Mouse (Mus musculus) limb, embryonic 12.5 days (tissue): ENCODE results near the gene Unk. TPM values are rescaled to one million over a fixed set of nuclear protein-coding genes. Genes with fewer than 3 reads are reported as not detected.

Source experiments
- ATAC-seq: fragments of 200-750 bp; cut with Nextera tagmentation; 2 replicates; pipeline ENCODE4 v1.8.0; 2017; ENCODE audit warnings: low read depth, moderate TSS enrichment; ENCODE audit not compliant: insufficient number of reproducible peaks, insufficient read depth, low FRiP score, low TSS enrichment
- H3K27ac ChIP-seq: fragments of 300-500 bp; sonication (generic); 2 replicates; pipeline ENCODE4 v1.5.1; 2016; ENCODE audit warnings: mild to moderate bottlenecking, moderate library complexity
- H3K27me3 ChIP-seq: fragments of 300-500 bp; sonication (generic); 2 replicates; pipeline ENCODE4 v1.6.1; 2016; ENCODE audit warnings: mild to moderate bottlenecking, moderate library complexity
- H3K36me3 ChIP-seq: fragments of 300-500 bp; sonication (generic); 2 replicates; pipeline ENCODE4 v1.6.1; 2016; ENCODE audit warnings: mild to moderate bottlenecking, moderate library complexity
- H3K4me1 ChIP-seq: fragments of 300-500 bp; sonication (generic); replicated peaks from 2 replicates; pipeline ENCODE4 v1.6.1; 2016
- H3K4me2 ChIP-seq: fragments of 300-500 bp; sonication (generic); 2 replicates; pipeline ENCODE4 v1.6.1; 2016; ENCODE audit warnings: mild to moderate bottlenecking, moderate library complexity
- H3K4me3 ChIP-seq: fragments of 300-500 bp; sonication (generic); replicated peaks from 2 replicates; pipeline ENCODE4 v1.5.1; 2016; ENCODE audit warnings: mild to moderate bottlenecking
- H3K9ac ChIP-seq: fragments of 300-500 bp; sonication (generic); replicated peaks from 2 replicates; pipeline ENCODE4 v1.6.1; 2016; ENCODE audit warnings: mild to moderate bottlenecking, moderate library complexity
- H3K9me3 ChIP-seq: fragments of 300-500 bp; sonication (generic); 2 replicates; pipeline ENCODE4 v1.6.1; 2016; ENCODE audit warnings: mild to moderate bottlenecking, moderate library complexity
- WGBS: fragments of 180-500 bp; shearing (Covaris S2); methylation state at CpG from one replicate; pipeline ENCODE4 v1.1.7; 2016; 5-methylcytosine and 5-hydroxymethylcytosine counted together
- polyA plus RNA-seq: library from polyadenylated mRNA; unstranded; fragments of >200 nt; fragmentation: Nextera tagmentation; extraction: Ambion mirVana; gene quantifications from 2 replicates; pipeline ENCODE4 v1.2.1, GENCODE M21; 2016

Unk gene
- polyA plus RNA-seq, 1 experiment from 2014 or later: 50.0 TPM

GRCm38 (mm10) chr11:116104006-116104646 is 74.0 kb downstream of the Unk start:
- WGBS: 41% methylated on average over 14 of the region's 14 CpGs

DNA sequence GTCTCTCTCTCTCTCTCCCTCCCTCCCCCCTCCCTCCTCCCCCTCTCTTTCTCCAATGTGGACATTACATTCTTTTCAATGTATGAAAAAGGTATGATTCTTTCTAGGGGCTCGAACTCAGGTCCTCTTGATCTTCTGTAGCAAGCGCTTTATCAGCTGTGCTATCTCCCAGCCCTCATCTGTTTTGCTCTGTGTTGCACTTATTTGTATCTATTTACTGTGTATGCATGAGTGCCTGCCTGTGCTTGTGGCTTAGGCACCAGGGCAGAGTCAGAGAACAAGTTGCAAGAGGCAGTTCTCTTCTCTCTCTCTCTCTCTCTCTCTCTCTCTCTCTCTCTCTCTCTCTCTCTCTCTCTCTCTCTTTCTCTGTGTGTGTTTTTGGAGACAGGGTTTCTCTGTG is 74.9 kb downstream of the Unk start:
- Histone ChIP-seq H3K9me3 (no peaks in the 10 kb centered on the region), H3K4me1 (peaks cover 82% of the 10 kb centered on the region), H3K27ac (no peak overlapping the region), H3K27me3 (peaks cover 50% of the 10 kb centered on the region), H3K9ac (no peak overlapping the region), H3K4me2 (no peak overlapping the region), H3K36me3 (no peaks in the 10 kb centered on the region), H3K4me3 (no peak overlapping the region)
- no peak for ATAC-seq
- WGBS: 85% methylated on average over 2 of the region's 2 CpGs

More at GRCm38 (mm10) chr11:116104006-116104646, 74.0 kb downstream of the Unk start:
- peaks cover 72% of the 10 kb centered on the region for H3K4me1 ChIP-seq
- no peak overlapping the region for H3K4me3 ChIP-seq
- H3K9me3 ChIP-seq: no peaks in the 10 kb centered on the region
- H3K27me3 ChIP-seq: peaks cover 41% of the 10 kb centered on the region
- H3K9ac ChIP-seq: peak overlapping the region; percentile 19; the same call in 1 of the 2 replicates
- peak overlapping the region; percentile 31 for H3K4me2 ChIP-seq
- peak overlapping the region; percentile 83 for H3K27ac ChIP-seq
- ATAC-seq: peak; percentile 27; the same call in 1 of the 2 replicates
- no peaks in the 10 kb centered on the region for H3K36me3 ChIP-seq

DNA sequence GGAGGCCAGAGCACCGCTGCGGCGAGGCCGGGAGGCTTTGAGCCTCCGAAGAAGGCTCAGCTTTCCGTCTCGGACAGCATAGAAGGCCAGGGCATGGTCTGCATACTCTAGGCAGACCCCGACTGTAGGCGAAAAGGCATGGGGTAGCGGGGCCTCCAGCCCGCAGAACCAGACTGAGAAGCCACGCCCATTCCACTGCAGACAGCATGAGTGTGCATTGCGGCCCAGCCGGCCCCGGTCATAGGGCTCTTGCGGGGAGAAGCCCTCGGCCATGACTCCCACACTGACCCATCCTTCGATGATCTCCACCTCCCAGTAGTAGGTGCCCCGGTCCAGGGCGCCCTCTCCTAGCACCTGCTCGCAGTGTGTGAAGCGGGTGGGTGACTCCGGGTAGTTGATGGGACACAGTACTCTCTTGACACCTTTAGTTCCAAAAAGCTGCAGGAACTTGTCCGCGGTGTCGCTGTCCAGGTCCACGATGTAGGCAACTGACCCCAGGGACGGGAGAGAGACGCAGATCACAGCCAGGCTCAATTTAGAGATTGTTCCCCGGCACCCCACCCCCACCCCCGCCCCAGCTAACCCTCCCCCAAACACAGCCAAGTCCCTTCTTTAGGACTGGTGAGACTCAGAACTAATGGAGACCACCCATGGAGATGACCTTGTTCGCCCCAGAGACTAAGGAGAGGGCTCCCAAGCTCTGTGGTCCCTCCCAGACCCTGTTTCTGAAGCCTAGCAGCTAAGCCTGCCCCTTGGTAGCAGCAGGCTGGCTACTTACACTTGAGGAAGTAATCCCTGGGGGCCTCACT is 76.2 kb downstream of the Unk start:
- H3K27me3 ChIP-seq: peaks cover 63% of the 10 kb centered on the region
- no peaks in the 10 kb centered on the region for H3K9me3 ChIP-seq
- peaks cover 76% of the 10 kb centered on the region for H3K4me1 ChIP-seq
- no peaks in the 10 kb centered on the region for H3K36me3 ChIP-seq
- peak overlapping the region; percentile 11; the same call in 1 of the 2 replicates for H3K4me3 ChIP-seq
- H3K9ac ChIP-seq: 0 out of 2 replicates have a peak overlapping the region, but pooled peaks have one; percentile 18
- no peak overlapping the region for H3K27ac ChIP-seq
- peak overlapping the region; percentile 61 for H3K4me2 ChIP-seq
- WGBS: 21% methylated on average over 32 of the region's 32 CpGs
- peak; percentile 20; the same call in 1 of the 2 replicates for ATAC-seq

GRCm38 (mm10) chr11:116106963-116107776 is 77.0 kb downstream of the Unk start:
- ATAC-seq: no peak
- Histone ChIP-seq H3K4me3 (peak overlapping the region; percentile 11; the same call in 1 of the 2 replicates), H3K4me2 (peak overlapping the region; percentile 61), H3K27ac (no peak overlapping the region), H3K36me3 (no peaks in the 10 kb centered on the region), H3K4me1 (peaks cover 68% of the 10 kb centered on the region), H3K27me3 (peaks cover 71% of the 10 kb centered on the region), H3K9me3 (no peaks in the 10 kb centered on the region), H3K9ac (no peak overlapping the region)
- WGBS: 25% methylated on average over 14 of the region's 14 CpGs

DNA sequence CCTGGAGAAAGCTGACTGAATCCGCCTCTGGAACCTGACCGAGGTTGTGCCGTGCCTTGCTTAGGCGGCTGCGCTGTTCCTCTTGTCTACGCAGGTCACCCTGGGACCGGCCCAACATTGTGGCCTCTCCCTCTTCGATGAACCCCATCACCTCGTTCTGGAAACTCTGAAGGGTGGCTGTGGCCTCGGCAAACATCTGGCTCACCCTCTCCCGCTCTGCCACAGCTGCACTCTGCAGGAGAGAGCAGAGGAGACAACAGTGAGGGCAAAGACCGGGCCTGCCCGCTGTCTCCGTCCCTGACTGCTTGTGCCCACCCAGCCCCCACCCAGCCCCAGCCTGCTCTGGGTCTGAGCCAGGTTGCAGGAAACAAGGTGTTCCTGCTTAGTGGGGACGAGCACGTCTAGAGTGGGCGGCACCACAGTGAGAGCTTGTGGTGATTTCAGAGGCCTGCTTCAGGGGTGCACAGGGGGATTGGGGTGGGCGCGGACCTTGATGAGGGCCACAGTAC is 77.7 kb downstream of the Unk start:
- Histone ChIP-seq H3K9me3 (no peaks in the 10 kb centered on the region), H3K4me2 (peak overlapping the region; percentile 61), H3K4me1 (peaks cover 64% of the 10 kb centered on the region), H3K27me3 (peaks cover 73% of the 10 kb centered on the region), H3K27ac (no peak overlapping the region), H3K36me3 (no peaks in the 10 kb centered on the region), H3K4me3 (peak overlapping the region; percentile 44; the same call in 1 of the 2 replicates), H3K9ac (no peak overlapping the region)
- no peak for ATAC-seq
- WGBS: 7% methylated on average over 19 of the region's 19 CpGs

DNA sequence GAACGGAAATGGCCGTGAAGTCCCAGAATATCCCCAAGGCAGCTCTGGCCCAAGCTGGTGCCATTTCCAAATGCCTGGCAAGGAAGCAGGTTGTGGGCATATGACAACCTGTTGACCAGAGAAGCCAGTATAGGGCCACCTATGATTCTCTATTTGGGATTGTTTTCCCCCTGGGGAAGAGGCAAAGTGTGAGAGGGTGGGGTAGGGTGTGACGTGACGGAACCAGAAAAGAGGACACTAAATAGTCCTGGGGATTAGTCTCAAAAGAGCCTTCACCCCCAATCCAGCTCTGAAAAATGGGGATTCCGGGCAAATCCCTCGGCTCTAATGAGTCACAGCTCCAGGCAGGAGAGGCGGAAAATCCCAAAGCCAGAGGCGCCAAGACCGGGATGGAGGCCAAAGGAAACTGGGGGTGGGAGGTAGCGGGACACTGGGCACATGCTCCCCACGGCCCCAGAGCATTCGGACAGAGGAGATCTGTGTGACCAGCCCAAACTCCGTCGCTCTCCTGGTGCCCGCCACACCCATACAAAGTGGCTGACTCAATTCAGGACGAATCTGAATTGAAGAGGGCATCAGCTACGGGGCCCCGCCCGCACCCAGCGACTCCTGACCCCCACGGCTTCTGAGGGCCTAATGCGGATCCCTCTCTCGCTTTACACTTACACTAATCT is 78.5 kb downstream of the Unk start:
- ATAC-seq: no peak
- 6% methylated on average over 23 of the region's 23 CpGs for WGBS
- Histone ChIP-seq H3K9ac (0 out of 2 replicates have a peak overlapping the region, but pooled peaks have one; percentile 18), H3K27me3 (peaks cover 78% of the 10 kb centered on the region), H3K4me1 (peaks cover 58% of the 10 kb centered on the region), H3K4me2 (peak overlapping the region; percentile 61), H3K27ac (no peak overlapping the region), H3K9me3 (no peaks in the 10 kb centered on the region), H3K4me3 (peak overlapping the region; percentile 44), H3K36me3 (no peaks in the 10 kb centered on the region)

GRCm38 (mm10) chr11:116109441-116110081 is 79.4 kb downstream of the Unk start:
- H3K4me1 ChIP-seq: peaks cover 49% of the 10 kb centered on the region
- H3K4me3 ChIP-seq: peak overlapping the region; percentile 44
- peak overlapping the region; percentile 61 for H3K4me2 ChIP-seq
- H3K9ac ChIP-seq: peak overlapping the region; percentile 52
- H3K36me3 ChIP-seq: no peaks in the 10 kb centered on the region
- no peak overlapping the region for H3K27ac ChIP-seq
- WGBS: 2% methylated on average over 67 of the region's 70 CpGs
- H3K27me3 ChIP-seq: peaks cover 78% of the 10 kb centered on the region
- ATAC-seq: no peak
- H3K9me3 ChIP-seq: no peaks in the 10 kb centered on the region

DNA sequence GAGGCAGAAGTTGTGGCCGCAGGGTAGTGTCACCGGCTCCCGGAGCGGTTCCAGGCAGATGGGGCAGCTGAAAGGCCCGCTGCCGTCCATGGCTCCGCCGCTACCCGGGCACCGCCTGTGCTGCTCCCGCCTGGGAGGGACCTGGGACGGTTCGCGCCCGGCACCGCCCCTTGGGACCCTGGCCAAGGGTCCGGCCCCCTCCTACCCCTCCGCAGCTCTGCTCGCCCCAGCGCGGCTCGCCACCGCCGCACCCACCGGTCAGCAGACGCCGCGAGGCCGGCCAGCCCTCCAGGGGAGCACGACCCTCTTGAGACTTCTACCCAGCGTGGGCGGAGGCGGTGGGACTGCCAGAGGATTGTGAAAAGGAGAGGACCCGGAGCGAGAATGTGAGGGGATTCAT is 80.0 kb downstream of the Unk start:
- Histone ChIP-seq H3K9ac (peak overlapping the region; percentile 52), H3K4me3 (peak overlapping the region; percentile 44), H3K4me1 (peaks cover 47% of the 10 kb centered on the region), H3K27ac (no peak overlapping the region), H3K27me3 (peaks cover 77% of the 10 kb centered on the region), H3K4me2 (peak overlapping the region; percentile 61), H3K9me3 (no peaks in the 10 kb centered on the region), H3K36me3 (no peaks in the 10 kb centered on the region)
- WGBS: 1% methylated on average over 35 of the region's 35 CpGs
- ATAC-seq: no peak

DNA sequence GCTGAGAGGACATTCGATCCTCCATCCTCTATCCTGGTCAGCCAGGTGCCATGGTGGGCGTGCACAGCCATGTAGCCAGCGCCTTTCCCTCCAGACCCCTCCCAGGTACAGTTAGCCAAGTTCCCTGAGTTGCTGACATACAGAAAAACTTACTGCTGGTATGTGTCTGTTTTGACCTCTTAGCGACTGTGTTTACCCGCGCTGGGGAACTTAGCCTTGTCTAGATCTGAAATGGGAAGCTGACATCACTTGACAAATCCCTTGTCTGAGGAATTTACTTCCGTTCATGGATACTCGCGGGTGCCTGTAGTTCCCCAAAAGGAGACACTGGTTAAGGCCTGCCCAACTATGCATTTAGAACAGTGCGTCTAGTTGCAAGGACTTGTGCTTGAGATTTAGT is 80.4 kb downstream of the Unk start:
- Histone ChIP-seq H3K4me1 (peaks cover 47% of the 10 kb centered on the region), H3K9me3 (no peaks in the 10 kb centered on the region), H3K4me3 (peak overlapping the region; percentile 44), H3K36me3 (no peaks in the 10 kb centered on the region), H3K9ac (peak overlapping the region; percentile 52; the same call in 1 of the 2 replicates), H3K27ac (no peak overlapping the region), H3K4me2 (peak overlapping the region; percentile 61), H3K27me3 (peaks cover 73% of the 10 kb centered on the region)
- no peak for ATAC-seq
- WGBS: 29% methylated on average over 10 of the region's 10 CpGs
